Mouse (Mus musculus) midbrain, embryonic 11.5 days (tissue): Measurements from ENCODE around the gene Pgs1. TPM values are rescaled to one million over a fixed set of nuclear protein-coding genes. Genes with fewer than 3 reads are reported as not detected.
A peak's percentile ranks its signal among the peaks of the same experiment; 100 is the strongest.

Experiments
- ATAC-seq: fragments of 200-750 bp; cut with Nextera tagmentation; 2 replicates; pipeline ENCODE4 v1.8.0; 2017; ENCODE audit warnings: moderate TSS enrichment, moderate library complexity; ENCODE audit not compliant: low FRiP score
- DNase-seq: peaks from one replicate; pipeline ENCODE4 v3.0.0; 2015; ENCODE audit warnings: low spot score; ENCODE audit errors: missing footprints
- H3K27ac ChIP-seq: fragments of 300-500 bp; sonication (generic); 2 replicates; pipeline ENCODE4 v1.5.1; 2014; ENCODE audit warnings: low read depth, low read length
- H3K27me3 ChIP-seq: fragments of 300-500 bp; sonication (generic); 2 replicates; pipeline ENCODE4 v1.6.1; 2014; ENCODE audit warnings: mild to moderate bottlenecking, low read length, moderate library complexity, mixed read lengths; ENCODE audit not compliant: control insufficient read depth, insufficient read depth
- H3K36me3 ChIP-seq: fragments of 300-500 bp; sonication (generic); 2 replicates; pipeline ENCODE4 v1.6.1; 2014; ENCODE audit warnings: mild to moderate bottlenecking, low read length, moderate library complexity, mixed read lengths; ENCODE audit not compliant: control insufficient read depth, insufficient read depth
- H3K4me1 ChIP-seq: fragments of 300-500 bp; sonication (generic); 2 replicates; pipeline ENCODE4 v1.6.1; 2014; ENCODE audit warnings: low read length; ENCODE audit not compliant: control insufficient read depth, insufficient read depth
- H3K4me2 ChIP-seq: fragments of 300-500 bp; sonication (generic); 2 replicates; pipeline ENCODE4 v1.6.1; 2014; ENCODE audit warnings: mild to moderate bottlenecking, moderate library complexity
- H3K4me3 ChIP-seq: fragments of 300-500 bp; sonication (generic); 2 replicates; pipeline ENCODE4 v1.5.1; 2014; ENCODE audit warnings: low read depth, low read length
- H3K9ac ChIP-seq: fragments of 300-500 bp; sonication (generic); 2 replicates; pipeline ENCODE4 v1.6.1; 2014; ENCODE audit warnings: low read length
- H3K9me3 ChIP-seq: fragments of 300-500 bp; sonication (generic); 2 replicates; pipeline ENCODE4 v1.6.1; 2016; ENCODE audit warnings: low read length; ENCODE audit not compliant: control insufficient read depth
- WGBS: fragments of 180-500 bp; shearing (Covaris S2); extraction: QIAGEN DNeasy Blood & Tissue Kit; methylation state at CpG from one replicate; pipeline ENCODE4 v1.1.7; 2014; 5-methylcytosine and 5-hydroxymethylcytosine counted together
- polyA plus RNA-seq: library from polyadenylated mRNA; unstranded; fragments of >200 nt; fragmentation: Nextera tagmentation; extraction: Ambion mirVana; gene quantifications from 2 replicates; pipeline ENCODE4 v1.2.1, GENCODE M21; 2014

Pgs1 gene
- polyA plus RNA-seq, 1 experiment from 2014 or later, result 42.7 TPM

GRCm38 (mm10) chr11:117995255-117995654 lies 9.2 kb downstream of the Pgs1 start:
- ATAC-seq, result no peak
- Histone ChIP-seq H3K4me1 (peaks cover 16% of the 10 kb centered on the region), H3K27me3 (no peaks in the 10 kb centered on the region), H3K9ac (no peak overlapping the region), H3K9me3 (no peaks in the 10 kb centered on the region), H3K36me3 (no peaks in the 10 kb centered on the region), H3K4me3 (no peak overlapping the region), H3K27ac (no peak overlapping the region), H3K4me2 (no peak overlapping the region)
- DNase-seq, result peak; percentile 78
- WGBS, result 56% methylated on average over 2 of the region's 2 CpGs

- Histone ChIP-seq H3K36me3 (no peaks in the 10 kb centered on the region), H3K9me3 (no peaks in the 10 kb centered on the region), H3K9ac (no peak overlapping the region), H3K27ac (no peak overlapping the region), H3K4me2 (no peak overlapping the region), H3K4me3 (no peak overlapping the region), H3K27me3 (no peaks in the 10 kb centered on the region), H3K4me1 (peaks cover 13% of the 10 kb centered on the region)
- WGBS, result 58% methylated on average over 3 of the region's 3 CpGs
- no peak for ATAC-seq
- no peak for DNase-seq
Observed at GRCm38 (mm10) chr11:117995661-117996060, 9.6 kb downstream of the Pgs1 start.

- Histone ChIP-seq H3K9me3 (no peaks in the 10 kb centered on the region), H3K4me1 (peaks cover 13% of the 10 kb centered on the region), H3K27me3 (no peaks in the 10 kb centered on the region), H3K4me2 (no peak overlapping the region), H3K36me3 (no peaks in the 10 kb centered on the region), H3K27ac (no peak overlapping the region), H3K4me3 (no peak overlapping the region), H3K9ac (no peak overlapping the region)
- ATAC-seq, result no peak
- DNase-seq, result peak; percentile 54
- 18% methylated on average over 3 of the region's 3 CpGs for WGBS
Observed at GRCm38 (mm10) chr11:117996066-117996465, 10.0 kb downstream of the Pgs1 start.

GRCm38 (mm10) chr11:117997085-117997484 lies 11.0 kb downstream of the Pgs1 start:
- Histone ChIP-seq H3K9me3 (no peaks in the 10 kb centered on the region), H3K27ac (no peak overlapping the region), H3K36me3 (no peaks in the 10 kb centered on the region; the same call in none of the 2 replicates), H3K4me1 (peaks cover 5% of the 10 kb centered on the region), H3K4me3 (no peak overlapping the region), H3K27me3 (no peaks in the 10 kb centered on the region), H3K4me2 (no peak overlapping the region), H3K9ac (no peak overlapping the region)
- WGBS, result 98% methylated on average over 2 of the region's 2 CpGs
- ATAC-seq, result no peak
- DNase-seq, result peak; percentile 68

- Histone ChIP-seq H3K36me3 (peaks cover 3% of the 10 kb centered on the region), H3K9me3 (no peaks in the 10 kb centered on the region), H3K4me3 (no peak overlapping the region), H3K4me2 (no peak overlapping the region), H3K27ac (no peak overlapping the region), H3K27me3 (no peaks in the 10 kb centered on the region), H3K4me1 (peaks cover 5% of the 10 kb centered on the region), H3K9ac (no peak overlapping the region)
- 94% methylated on average over 4 of the region's 4 CpGs for WGBS
- ATAC-seq (no peak), DNase-seq (peak; percentile 59)
Observed at GRCm38 (mm10) chr11:117998356-117998755, 12.3 kb downstream of the Pgs1 start.

- ATAC-seq (no peak), DNase-seq (no peak)
- H3K27ac ChIP-seq, result no peak overlapping the region
- H3K36me3 ChIP-seq, result peaks cover 3% of the 10 kb centered on the region
- no peaks in the 10 kb centered on the region for H3K27me3 ChIP-seq
- H3K4me1 ChIP-seq, result peaks cover 5% of the 10 kb centered on the region
- H3K9ac ChIP-seq, result no peak overlapping the region
- no peak overlapping the region for H3K4me2 ChIP-seq
- H3K4me3 ChIP-seq, result no peak overlapping the region
- H3K9me3 ChIP-seq, result no peaks in the 10 kb centered on the region
- WGBS, result 93% methylated on average over 6 of the region's 6 CpGs
Observed at GRCm38 (mm10) chr11:117999260-117999934, 13.3 kb downstream of the Pgs1 start.

- no peak overlapping the region for H3K4me2 ChIP-seq
- DNase-seq (no peak), ATAC-seq (no peak)
- peaks cover 5% of the 10 kb centered on the region for H3K4me1 ChIP-seq
- no peaks in the 10 kb centered on the region for H3K27me3 ChIP-seq
- H3K27ac ChIP-seq, result no peak overlapping the region
- H3K9ac ChIP-seq, result no peak overlapping the region
- no peaks in the 10 kb centered on the region for H3K9me3 ChIP-seq
- peaks cover 7% of the 10 kb centered on the region for H3K36me3 ChIP-seq
- 73% methylated on average over 1 of the region's 1 CpGs for WGBS
- H3K4me3 ChIP-seq, result no peak overlapping the region
Observed at GRCm38 (mm10) chr11:118000083-118000482, 14.0 kb downstream of the Pgs1 start.

- no peaks in the 10 kb centered on the region for H3K4me1 ChIP-seq
- H3K9me3 ChIP-seq, result no peaks in the 10 kb centered on the region
- DNase-seq (peak; percentile 78), ATAC-seq (no peak)
- 93% methylated on average over 7 of the region's 7 CpGs for WGBS
- H3K27me3 ChIP-seq, result no peaks in the 10 kb centered on the region
- no peak overlapping the region for H3K4me3 ChIP-seq
- no peak overlapping the region for H3K4me2 ChIP-seq
- no peak overlapping the region for H3K27ac ChIP-seq
- peaks cover 8% of the 10 kb centered on the region for H3K36me3 ChIP-seq
- no peak overlapping the region for H3K9ac ChIP-seq
Observed at GRCm38 (mm10) chr11:118000565-118001215, 14.6 kb downstream of the Pgs1 start.

GRCm38 (mm10) chr11:118003176-118003575 lies 17.1 kb downstream of the Pgs1 start:
- H3K9ac ChIP-seq, result no peak overlapping the region
- 94% methylated on average over 14 of the region's 14 CpGs for WGBS
- ATAC-seq, result no peak

More at GRCm38 (mm10) chr11:118003176-118003575, 17.1 kb downstream of the Pgs1 start:
- Histone ChIP-seq H3K9me3 (no peaks in the 10 kb centered on the region), H3K36me3 (peaks cover 10% of the 10 kb centered on the region), H3K4me3 (no peak overlapping the region), H3K4me2 (no peak overlapping the region), H3K27ac (no peak overlapping the region), H3K27me3 (no peaks in the 10 kb centered on the region), H3K4me1 (peaks cover 7% of the 10 kb centered on the region)
- DNase-seq, result no peak
